Mouse (Mus musculus): ENCODE results near the gene Fbln7.

DNA sequence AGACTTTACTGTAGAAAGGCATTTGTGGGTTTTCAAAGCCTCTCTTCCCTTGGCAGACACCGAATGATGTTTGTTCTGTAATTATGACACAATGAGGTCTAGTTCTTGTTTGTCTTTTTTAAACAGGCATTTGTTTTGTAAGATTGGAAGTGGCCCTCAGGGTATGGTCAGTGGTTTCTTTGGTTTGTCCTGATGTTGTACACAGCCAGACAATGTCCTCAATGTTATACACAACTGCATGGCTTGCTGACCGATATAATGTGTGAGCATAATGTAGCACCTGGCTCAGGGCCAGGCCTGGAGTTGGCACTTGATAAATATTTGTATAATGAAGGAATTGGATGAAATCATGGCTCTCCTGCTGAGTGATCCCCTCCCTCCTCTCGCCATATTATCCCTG lies 2.9 kb upstream of the Fbln7 start:
- no peak for TF ChIP-seq POLR2A (IDR thresholded peaks at IDR 0.05; ENCODE audit: borderline replicate concordance, low read depth, low read length)
- TF ChIP-seq CTCF (IDR thresholded peaks at IDR 0.05; ENCODE audit: low read depth, low read length), result no peak

Data from bone marrow macrophage, adult 2 months (primary cell).